8 mouse cellular contexts compared by ENCODE assay signal in genomic region chr19:12796328-12796931, GRCm38 (mm10). TPM values are rescaled to one million over a fixed set of nuclear protein-coding genes. Genes with fewer than 3 reads are reported as not detected.
DNase-seq lines count a peak whose midpoint lies in the region; ATAC-seq and TF ChIP-seq lines count a peak whose summit lies in the region.

No protein-coding gene starts in this region.

- WGBS in kidney, embryonic 14.5 days: under 1% methylated on average over 29 of the region's 29 CpGs
- WGBS in kidney, embryonic 16.5 days: under 1% methylated on average over 29 of the region's 29 CpGs

- H3K9me3 ChIP-seq in kidney, embryonic 14.5 days (ENCODE audit: control insufficient read depth, low read length): no peaks in the 10 kb centered on the region
- H3K9me3 ChIP-seq in kidney, embryonic 16.5 days (ENCODE audit: low read length): no peaks in the 10 kb centered on the region

- peak overlapping the region; percentile 62 for H3K4me2 ChIP-seq in kidney, embryonic 14.5 days (replicated peaks; ENCODE audit: low read depth, low read length)
- peak overlapping the region; percentile 85 for H3K4me2 ChIP-seq in kidney, embryonic 16.5 days (replicated peaks; ENCODE audit: low read depth, low read length)

- no peaks in the 10 kb centered on the region for H3K36me3 ChIP-seq in kidney, embryonic 14.5 days (ENCODE audit: control insufficient read depth, insufficient read depth, low read length)
- H3K36me3 ChIP-seq in kidney, embryonic 16.5 days (ENCODE audit: insufficient read depth, low read length): no peaks in the 10 kb centered on the region

- intact Hi-C loops in gastrocnemius, adult 2 months (cut with DNase I): loop anchor here (5.0 to 10.0 kb wide), 3 partner anchors 74 to 784 kb away; partner anchors contain the start of gene Gm4952

- DNase-seq in kidney, postnatal 14 days: no peak
- DNase-seq in brain, adult 2 months (ENCODE audit: low read depth, low spot score): peak; percentile 80
- peak; percentile 62 for DNase-seq in gastrocnemius, adult 2 months
- peak; percentile 77 for DNase-seq in lung, postnatal 36 days
- peak; percentile 60 to 70 for DNase-seq in right cerebral cortex, postnatal 10 days (ENCODE audit: low spot score in 2 of 2)
- peak; percentile 18 for DNase-seq in urinary bladder, postnatal 10 days (ENCODE audit: low spot score)

- no peaks in the 10 kb centered on the region for H3K4me1 ChIP-seq in kidney, embryonic 14.5 days (ENCODE audit: control insufficient read depth, insufficient read depth, low read length)
- peaks cover 8% of the 10 kb centered on the region for H3K4me1 ChIP-seq in kidney, embryonic 16.5 days (ENCODE audit: insufficient read depth, low read length)

- peak overlapping the region; percentile 73 for H3K4me3 ChIP-seq in kidney, embryonic 14.5 days (ENCODE audit: low read length)
- H3K4me3 ChIP-seq in gastrocnemius, adult 2 months: peak overlapping the region; percentile 97
- H3K4me3 ChIP-seq in kidney, embryonic 16.5 days (ENCODE audit: low read length): peak overlapping the region; percentile 96

- H3K27me3 ChIP-seq in kidney, embryonic 14.5 days (ENCODE audit: control insufficient read depth, insufficient read depth, low read length): no peaks in the 10 kb centered on the region
- H3K27me3 ChIP-seq in kidney, embryonic 16.5 days (ENCODE audit: insufficient read depth, low read length): no peaks in the 10 kb centered on the region

- H3K9ac ChIP-seq in kidney, embryonic 14.5 days (ENCODE audit: low read depth, low read length): peak overlapping the region; percentile 99
- peak overlapping the region; percentile 86 for H3K9ac ChIP-seq in kidney, embryonic 16.5 days (replicated peaks; ENCODE audit: low read length)

- peak; percentile 1; the same call in 1 of the 2 replicates for ATAC-seq in kidney, embryonic 14.5 days (ENCODE audit: low FRiP score, low TSS enrichment)
- no peak; the same call in 1 of the 2 replicates for ATAC-seq in kidney, embryonic 16.5 days (ENCODE audit: low FRiP score, low TSS enrichment)

- TF ChIP-seq CTCF in gastrocnemius, adult 2 months (IDR thresholded peaks at IDR 0.05): no peak

- H3K27ac ChIP-seq in kidney, embryonic 14.5 days (ENCODE audit: low read depth, low read length): peak overlapping the region; percentile 99
- peak overlapping the region; percentile 99 for H3K27ac ChIP-seq in gastrocnemius, adult 2 months
- H3K27ac ChIP-seq in kidney, embryonic 16.5 days (ENCODE audit: low read length): peak overlapping the region; percentile 99

RNA-seq across cellular contexts. Expression of gene Lpxn, which starts 0.4 kb away (rescaled TPM):
- 0.97 and 1.6 TPM in 2 replicates for polyA plus RNA-seq in kidney, embryonic 14.5 days (2014; fragmentation: Nextera tagmentation; extraction: Ambion mirVana)
- total RNA-seq in gastrocnemius, adult 2 months (2021): under 1 TPM in 1 of 2 experiments, not detected in 1; 0.17 TPM
- 1.1 and 1.4 TPM in 2 replicates for polyA plus RNA-seq in kidney, embryonic 16.5 days (2015; fragmentation: Nextera tagmentation; extraction: Ambion mirVana)

RNA-seq across cellular contexts. Expression of gene Zfp91, which starts 0.5 kb away (rescaled TPM):
- 14.6 and 18.1 TPM in 2 replicates for polyA plus RNA-seq in kidney, embryonic 14.5 days (2014; fragmentation: Nextera tagmentation; extraction: Ambion mirVana)
- 100 to 1,000 TPM; 135 to 138 TPM for total RNA-seq in gastrocnemius, adult 2 months (2021)
- 11.4 and 11.6 TPM in 2 replicates for polyA plus RNA-seq in kidney, embryonic 16.5 days (2015; fragmentation: Nextera tagmentation; extraction: Ambion mirVana)

RNA-seq across cellular contexts. Expression of gene Cntf, which starts 31.0 kb away (rescaled TPM):
- polyA plus RNA-seq in kidney, embryonic 14.5 days (2014; fragmentation: Nextera tagmentation; extraction: Ambion mirVana): 0.37 and 2.3 TPM in 2 replicates
- 1 to 10 TPM; 1.8 to 2.2 TPM for total RNA-seq in gastrocnemius, adult 2 months (2021)
- polyA plus RNA-seq in kidney, embryonic 16.5 days (2015; fragmentation: Nextera tagmentation; extraction: Ambion mirVana): 2.6 TPM in 2 replicates

RNA-seq across cellular contexts. Expression of gene Gm5244, which starts 50.1 kb away (rescaled TPM):
- polyA plus RNA-seq in kidney, embryonic 14.5 days (2014; fragmentation: Nextera tagmentation; extraction: Ambion mirVana): not detected in 2 replicates
- total RNA-seq in gastrocnemius, adult 2 months (2021): not detected
- not detected in 2 replicates for polyA plus RNA-seq in kidney, embryonic 16.5 days (2015; fragmentation: Nextera tagmentation; extraction: Ambion mirVana)
